Mouse (Mus musculus): Measurements from ENCODE around the gene Lmo2.

DNA sequence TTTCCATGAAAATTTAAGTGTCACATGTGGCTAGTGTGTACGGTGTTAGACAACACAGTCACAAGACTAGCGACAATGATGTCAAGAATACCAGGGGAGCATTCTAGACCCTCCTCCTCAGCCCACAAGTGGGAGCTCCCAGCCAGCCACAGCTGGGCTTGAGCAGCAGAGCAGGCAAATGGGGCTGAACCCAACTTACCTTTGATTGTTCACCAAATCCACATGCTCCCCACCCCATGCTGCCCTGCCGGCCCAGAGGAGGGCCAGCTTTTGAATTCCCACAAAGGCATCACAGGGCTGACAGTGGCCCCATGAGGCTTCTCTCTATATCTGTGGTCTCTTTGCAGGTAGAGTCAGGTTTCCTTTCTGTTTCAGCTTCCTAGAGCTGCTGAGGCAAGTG lies 16.7 kb upstream of the Lmo2 start:
- no peak for TF ChIP-seq GATA1 (IDR thresholded peaks at IDR 0.05; ENCODE audit: borderline replicate concordance, low read length)
- TF ChIP-seq FLI1 (IDR thresholded peaks at IDR 0.05; ENCODE audit: low read length): no peak
